Mouse (Mus musculus) thymus, adult 2 months (tissue): Measurements from ENCODE around the gene Prkn. TPM values are rescaled to one million over a fixed set of nuclear protein-coding genes. Genes with fewer than 3 reads are reported as not detected.

Experiments
- DNase-seq: peaks from one replicate; pipeline ENCODE4 v3.0.0; 2021
- H3K27ac ChIP-seq: fragments of 200-500 bp; 2 replicates; pipeline ENCODE4 v1.5.1; 2012; ENCODE audit warnings: low read length, control low read depth; ENCODE audit not compliant: control insufficient read depth, insufficient read depth
- H3K27me3 ChIP-seq: fragments of 200-500 bp; 2 replicates; pipeline ENCODE4 v1.6.1; 2012; ENCODE audit warnings: mild to moderate bottlenecking, low read length, moderate library complexity, mixed read lengths; ENCODE audit not compliant: control insufficient read depth, insufficient read depth
- H3K36me3 ChIP-seq: fragments of 200-500 bp; 2 replicates; pipeline ENCODE4 v1.6.1; 2012; ENCODE audit warnings: mild to moderate bottlenecking, low read length, moderate library complexity; ENCODE audit not compliant: control insufficient read depth, insufficient read depth
- H3K4me1 ChIP-seq: fragments of 200-500 bp; replicated peaks from 2 replicates; pipeline ENCODE4 v1.6.1; 2012; ENCODE audit warnings: low read length; ENCODE audit not compliant: control insufficient read depth, insufficient read depth
- H3K4me3 ChIP-seq: fragments of 200-500 bp; 2 replicates; pipeline ENCODE4 v1.5.1; 2012; ENCODE audit warnings: mild to moderate bottlenecking, low read length, control low read depth, moderate library complexity; ENCODE audit not compliant: control insufficient read depth, insufficient read depth
- CTCF ChIP-seq: fragments of 200-500 bp; IDR thresholded peaks from 2 replicates; pipeline ENCODE4 v1.5.1; 2012; ENCODE audit warnings: mild to moderate bottlenecking, control low read depth, low read length, moderate library complexity, borderline replicate concordance; ENCODE audit not compliant: control insufficient read depth, poor library complexity, insufficient read depth; ENCODE audit errors: extremely low read depth
- POLR2A ChIP-seq: fragments of 200-500 bp; IDR thresholded peaks from 2 replicates; pipeline ENCODE4 v1.6.1; 2012; ENCODE audit warnings: mild to moderate bottlenecking, low read length, control low read depth, moderate library complexity; ENCODE audit not compliant: control insufficient read depth, poor library complexity, insufficient read depth; ENCODE audit errors: extremely low read depth
- WGBS: fragments of 180-500 bp; shearing (Covaris S2); methylation state at CpG from one replicate; pipeline ENCODE4 v1.1.7; 2018; 5-methylcytosine and 5-hydroxymethylcytosine counted together
- polyA plus RNA-seq: library from polyadenylated mRNA; depleted of rRNA; stranded (reverse); fragments of >200 nt; gene quantifications from 2 replicates; pipeline ENCODE4 v1.2.3, GENCODE M21; 2012

Prkn gene
- polyA plus RNA-seq, 1 experiment = 1.4 TPM

DNA sequence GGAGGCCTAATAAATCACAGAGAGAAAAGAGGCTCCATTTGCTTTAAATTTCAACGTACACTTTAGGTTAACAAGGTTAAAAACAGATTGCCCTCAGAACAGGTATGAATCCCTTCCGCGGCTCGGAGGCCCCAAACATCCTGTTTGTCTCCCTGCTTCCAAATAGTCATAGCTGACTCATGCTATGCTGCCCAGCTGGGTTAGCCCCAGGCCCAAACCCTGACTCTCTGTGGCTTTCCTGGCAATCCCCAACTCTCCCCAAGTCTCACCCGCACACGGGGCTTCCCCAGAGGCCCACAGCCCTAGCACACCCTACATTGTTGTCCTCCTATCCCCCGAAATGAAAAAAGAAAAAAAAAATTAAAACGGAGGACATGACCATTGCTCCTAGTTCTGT is 1110.0 kb downstream of the Prkn start:
- Histone ChIP-seq H3K4me3 (no peak overlapping the region), H3K4me1 (no peaks in the 10 kb centered on the region), H3K27me3 (no peaks in the 10 kb centered on the region), H3K27ac (no peak overlapping the region), H3K36me3 (no peaks in the 10 kb centered on the region)
- 40% methylated on average over 8 of the region's 8 CpGs for WGBS
- TF ChIP-seq CTCF (no peak), POLR2A (no peak)
- no peak for DNase-seq

DNA sequence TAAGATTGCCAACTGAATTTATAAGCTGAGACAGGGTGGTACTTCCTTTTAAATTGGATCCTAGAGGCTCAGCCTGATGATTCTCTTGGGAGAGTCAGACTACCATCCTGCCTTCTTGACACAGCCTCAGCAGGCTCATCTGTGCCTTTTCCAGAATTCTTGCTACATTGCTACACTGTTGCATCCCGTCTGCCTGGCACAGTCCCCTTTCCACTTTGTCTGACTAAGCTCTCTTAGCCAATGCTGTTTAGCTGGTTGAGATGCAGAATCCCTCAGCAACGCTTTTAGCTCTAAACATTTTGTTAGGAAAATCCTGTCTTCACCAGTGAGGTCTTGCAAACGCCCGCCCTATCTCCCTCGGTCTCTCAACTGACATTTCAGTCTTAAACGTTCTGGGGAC is 1115.1 kb downstream of the Prkn start:
- Histone ChIP-seq H3K4me3 (no peak overlapping the region), H3K36me3 (no peaks in the 10 kb centered on the region), H3K4me1 (no peaks in the 10 kb centered on the region), H3K27me3 (no peaks in the 10 kb centered on the region), H3K27ac (no peak overlapping the region)
- no peak for DNase-seq
- 90% methylated on average over 6 of the region's 6 CpGs for WGBS
- TF ChIP-seq POLR2A (no peak), CTCF (no peak)

DNA sequence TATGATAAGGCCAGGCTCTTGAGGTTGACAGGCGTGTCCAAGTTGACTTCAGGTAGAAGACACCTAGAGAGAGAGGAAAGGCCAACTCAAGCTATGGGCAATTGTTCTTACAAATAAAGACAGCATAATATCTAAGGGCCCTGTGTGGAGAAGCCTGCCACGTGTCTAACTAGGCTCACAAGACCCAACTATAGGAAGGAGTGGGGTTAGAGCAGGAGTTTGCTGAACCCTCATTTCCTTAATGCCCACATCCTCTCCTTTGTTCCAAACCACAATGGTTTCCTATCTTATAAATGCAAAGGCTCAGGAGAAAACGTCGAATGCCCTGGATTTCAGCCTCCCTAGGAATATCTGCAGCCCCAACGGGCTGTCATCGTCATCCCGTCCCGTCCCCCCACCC is 1120.3 kb downstream of the Prkn start:
- H3K4me3 ChIP-seq = no peak overlapping the region
- H3K4me1 ChIP-seq = no peaks in the 10 kb centered on the region
- DNase-seq = no peak
- H3K36me3 ChIP-seq = no peaks in the 10 kb centered on the region
- 35% methylated on average over 8 of the region's 8 CpGs for WGBS
- H3K27ac ChIP-seq = no peak overlapping the region
- H3K27me3 ChIP-seq = no peaks in the 10 kb centered on the region
- TF ChIP-seq CTCF = no peak
- TF ChIP-seq POLR2A = no peak

DNA sequence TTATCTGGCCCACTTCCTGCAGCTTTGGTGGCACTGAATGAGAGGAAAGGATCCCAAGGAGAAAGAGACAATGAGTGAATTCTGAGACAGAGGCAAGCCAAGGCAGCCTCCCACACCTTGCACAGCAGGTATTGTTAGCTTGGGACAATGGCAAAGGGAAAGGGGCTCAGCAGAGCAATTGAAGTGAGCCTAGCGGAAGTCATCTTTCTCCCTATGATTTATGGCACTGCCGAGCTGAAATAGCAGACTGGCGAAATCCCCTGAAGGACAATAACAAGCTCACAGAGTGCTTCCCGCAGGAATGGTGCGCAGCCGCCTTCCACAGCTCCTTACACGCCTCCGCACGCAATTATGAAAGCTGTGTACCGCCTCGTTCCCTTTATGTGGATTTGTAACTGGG is 1122.6 kb downstream of the Prkn start:
- H3K36me3 ChIP-seq = no peaks in the 10 kb centered on the region
- H3K27me3 ChIP-seq = no peaks in the 10 kb centered on the region
- 25% methylated on average over 11 of the region's 11 CpGs for WGBS
- no peak overlapping the region for H3K27ac ChIP-seq
- DNase-seq = no peak
- no peak overlapping the region for H3K4me3 ChIP-seq
- TF ChIP-seq POLR2A = no peak
- no peak for TF ChIP-seq CTCF
- no peaks in the 10 kb centered on the region for H3K4me1 ChIP-seq

DNA sequence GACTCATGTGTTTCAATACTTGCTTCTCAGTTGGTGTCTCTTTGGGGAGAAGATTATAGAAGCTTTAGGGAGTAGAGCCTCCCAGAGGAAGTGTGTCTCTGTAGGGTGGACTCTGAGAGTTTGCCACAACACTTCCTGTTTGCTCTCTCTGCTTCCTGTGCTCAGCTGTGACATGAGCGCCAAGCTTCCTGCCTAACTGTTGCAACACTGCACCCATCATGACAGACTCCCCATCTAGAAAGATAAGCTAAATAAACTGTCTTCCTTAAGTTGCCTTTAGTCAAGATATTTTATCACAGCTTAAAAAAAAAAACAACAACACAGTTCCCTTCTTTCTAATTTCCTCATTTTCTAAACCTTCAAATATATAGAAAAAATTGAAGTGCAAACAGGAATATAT is 1130.0 kb downstream of the Prkn start:
- WGBS = 32% methylated on average over 1 of the region's 1 CpGs

GRCm38 (mm10) chr17:11972550-11972949 is 1132.4 kb downstream of the Prkn start:
- no peak overlapping the region for H3K4me3 ChIP-seq
- DNase-seq = no peak
- TF ChIP-seq POLR2A = no peak
- TF ChIP-seq CTCF = no peak
- no peaks in the 10 kb centered on the region for H3K4me1 ChIP-seq
- no peak overlapping the region for H3K27ac ChIP-seq
- H3K36me3 ChIP-seq = no peaks in the 10 kb centered on the region
- 11% methylated on average over 9 of the region's 9 CpGs for WGBS
- H3K27me3 ChIP-seq = no peaks in the 10 kb centered on the region

More for the DNA sequence above, 1130.0 kb downstream of the Prkn start:
- no peak for TF ChIP-seq CTCF
- TF ChIP-seq POLR2A = no peak
- Histone ChIP-seq H3K27ac (no peak overlapping the region), H3K36me3 (no peaks in the 10 kb centered on the region), H3K27me3 (no peaks in the 10 kb centered on the region), H3K4me1 (no peaks in the 10 kb centered on the region), H3K4me3 (no peak overlapping the region)
- DNase-seq = no peak

DNA sequence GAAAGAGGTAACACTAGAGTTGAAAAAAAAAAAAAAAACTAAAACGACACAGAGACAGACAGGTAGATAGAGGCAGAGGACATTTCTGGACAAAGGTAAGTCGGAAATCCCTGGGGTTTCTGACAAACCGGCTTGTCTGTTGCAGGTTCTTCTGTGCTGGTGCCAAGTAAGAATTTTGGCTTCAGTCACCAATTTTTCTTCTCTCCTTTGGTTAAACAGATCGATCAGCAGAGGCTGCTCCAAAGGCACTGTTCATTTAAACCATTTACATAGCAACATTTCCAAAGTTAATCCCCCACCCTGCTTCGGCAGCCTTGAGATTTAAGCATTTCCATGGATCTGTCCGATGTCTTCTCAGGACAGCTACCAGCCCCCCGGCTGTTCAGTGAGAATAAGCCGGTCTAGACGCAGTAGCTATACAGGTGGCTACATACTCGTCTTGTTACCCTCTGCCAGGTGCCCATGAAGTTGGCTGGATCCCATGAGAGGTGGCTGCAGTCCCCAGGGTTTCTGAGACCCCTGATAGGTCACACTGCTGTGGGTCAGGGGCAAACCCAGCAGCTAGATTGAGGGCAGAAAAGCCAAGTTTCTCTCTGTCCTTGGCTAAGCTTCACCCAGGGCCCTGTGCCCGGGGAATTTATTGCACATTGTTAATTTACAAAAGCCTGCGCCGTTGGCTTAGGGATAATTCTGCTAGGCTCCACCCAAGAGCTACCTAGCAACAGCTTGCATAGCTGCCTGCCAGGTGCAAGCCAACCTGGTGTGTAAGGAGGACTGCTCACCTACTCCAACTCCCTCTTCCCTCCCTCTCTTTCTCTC is 1133.0 kb downstream of the Prkn start:
- WGBS = 71% methylated on average over 13 of the region's 13 CpGs
- Histone ChIP-seq H3K4me1 (no peaks in the 10 kb centered on the region), H3K36me3 (no peaks in the 10 kb centered on the region), H3K4me3 (no peak overlapping the region), H3K27ac (no peak overlapping the region), H3K27me3 (no peaks in the 10 kb centered on the region)
- TF ChIP-seq POLR2A (no peak), CTCF (no peak)
- no peak for DNase-seq
